Mouse (Mus musculus) liver, postnatal 0 days (tissue): Measurements from ENCODE around the gene Lonp1. TPM values are rescaled to one million over a fixed set of nuclear protein-coding genes. Genes with fewer than 3 reads are reported as not detected.

Experiments
- ATAC-seq: fragments of 200-750 bp; cut with Nextera tagmentation; 2 replicates; pipeline ENCODE4 v1.8.0; 2017; ENCODE audit warnings: mild to moderate bottlenecking, moderate library complexity
- DNase-seq: peaks from one replicate; pipeline ENCODE4 v3.0.0-alpha.2; 2016
- H3K27ac ChIP-seq: fragments of 300-500 bp; sonication (generic); 2 replicates; pipeline ENCODE4 v1.5.1; 2014; ENCODE audit warnings: antibody characterized with exemption, moderate library complexity, mild to moderate bottlenecking, low read depth
- H3K27me3 ChIP-seq: fragments of 300-500 bp; sonication (generic); 2 replicates; pipeline ENCODE4 v1.6.1; 2014; ENCODE audit warnings: low read length, control low read depth, mixed read lengths; ENCODE audit not compliant: insufficient read depth
- H3K36me3 ChIP-seq: fragments of 300-500 bp; sonication (generic); replicated peaks from 2 replicates; pipeline ENCODE4 v1.6.1; 2014; ENCODE audit warnings: mild to moderate bottlenecking, control low read depth, low read length, moderate library complexity, mixed read lengths; ENCODE audit not compliant: insufficient read depth
- H3K4me1 ChIP-seq: fragments of 300-500 bp; sonication (generic); 2 replicates; pipeline ENCODE4 v1.6.1; 2014; ENCODE audit warnings: antibody characterized with exemption, mild to moderate bottlenecking, control low read depth; ENCODE audit not compliant: insufficient read depth
- H3K4me2 ChIP-seq: fragments of 300-500 bp; sonication (generic); 2 replicates; pipeline ENCODE4 v1.6.1; 2014; ENCODE audit warnings: low read depth, mild to moderate bottlenecking, low read length, moderate library complexity, mixed read lengths
- H3K4me3 ChIP-seq: fragments of 300-500 bp; sonication (generic); 2 replicates; pipeline ENCODE4 v1.5.1; 2014; ENCODE audit warnings: low read depth, low read length
- H3K9ac ChIP-seq: fragments of 300-500 bp; sonication (generic); replicated peaks from 2 replicates; pipeline ENCODE4 v1.6.1; 2014; ENCODE audit warnings: mild to moderate bottlenecking, moderate library complexity
- H3K9me3 ChIP-seq: fragments of 300-500 bp; sonication (generic); 2 replicates; pipeline ENCODE4 v1.6.1; 2016; ENCODE audit warnings: mild to moderate bottlenecking, control low read depth, low read length, mixed read lengths
- CTCF ChIP-seq: sonication (generic); IDR thresholded peaks from 2 replicates; pipeline ENCODE4 v1.5.1; 2016; ENCODE audit warnings: antibody characterized with exemption, low read depth
- EP300 ChIP-seq: IDR thresholded peaks from 2 replicates; pipeline ENCODE4 v1.6.1; 2016; ENCODE audit warnings: antibody characterized with exemption, low read depth, mild to moderate bottlenecking
- WGBS: fragments of 180-500 bp; shearing (Covaris S2); extraction: QIAGEN DNeasy Blood & Tissue Kit; methylation state at CpG from one replicate; pipeline ENCODE4 v1.1.7; 2014; ENCODE audit not compliant: insufficient replicate concordance; 5-methylcytosine and 5-hydroxymethylcytosine counted together
- polyA plus RNA-seq: library from polyadenylated mRNA; unstranded; fragments of >200 nt; fragmentation: Nextera tagmentation; extraction: Ambion mirVana; gene quantifications from 2 replicates; pipeline ENCODE4 v1.2.1, GENCODE M21; 2015

The Lonp1 gene
- 29.8 and 31.9 TPM in 2 replicates for polyA plus RNA-seq

GRCm38 (mm10) chr17:56626754-56627470 lies at the start of gene Lonp1:
Gene Lonp1 (minus strand): TSS chr17:56626887.
- peaks cover 8% of the 10 kb centered on the region for H3K36me3 ChIP-seq
- H3K27ac ChIP-seq: peak within 1 kb of the TSS; percentile 80
- no peaks in the 10 kb centered on the region for H3K9me3 ChIP-seq

DNA sequence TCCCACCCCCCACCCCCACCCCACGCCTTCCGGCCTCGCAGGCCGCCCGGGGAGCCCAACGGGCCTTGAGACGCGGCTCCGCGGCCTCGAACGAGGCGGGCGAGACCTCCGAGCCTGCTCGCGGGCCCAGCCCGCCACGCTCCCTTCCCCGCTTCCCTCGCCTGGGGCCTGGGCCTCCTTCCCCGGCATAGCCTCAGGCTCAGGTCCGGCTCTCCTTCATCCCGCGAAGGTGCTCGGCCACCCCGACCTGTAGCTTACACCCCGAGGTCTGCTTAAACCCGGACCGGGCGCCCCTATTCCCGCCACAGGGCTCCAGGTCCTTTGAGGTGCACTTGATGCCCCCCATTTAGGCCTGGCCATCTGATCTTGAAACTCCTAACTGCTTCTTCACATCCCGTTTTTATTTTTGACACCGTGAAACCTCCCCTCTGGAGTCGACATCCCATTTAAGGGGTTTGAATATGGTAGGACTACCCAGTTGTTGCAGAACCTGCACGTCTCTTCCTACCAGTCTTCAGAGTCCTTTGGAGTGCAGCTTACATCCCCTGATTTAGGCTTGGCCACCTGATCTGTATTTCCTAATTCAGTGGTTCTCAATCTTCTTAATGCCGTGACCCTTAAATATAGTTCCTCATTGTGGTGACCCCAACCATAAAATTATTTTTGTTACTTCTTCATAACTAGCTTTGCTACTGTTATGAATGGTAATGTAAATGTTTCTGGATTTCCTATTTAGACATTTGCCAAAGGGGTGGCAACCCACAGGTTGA lies 47.1 kb upstream of the Lonp1 start:
- ATAC-seq (peak; percentile 26), DNase-seq (no peak)
- Histone ChIP-seq H3K27ac (peak overlapping the region; percentile 87), H3K9ac (peak overlapping the region; percentile 96), H3K27me3 (no peaks in the 10 kb centered on the region), H3K36me3 (peaks cover 7% of the 10 kb centered on the region; the same call in 1 of the 2 replicates), H3K4me1 (peaks cover 19% of the 10 kb centered on the region), H3K4me3 (peak overlapping the region; percentile 88), H3K9me3 (no peaks in the 10 kb centered on the region), H3K4me2 (peak overlapping the region; percentile 90)
- TF ChIP-seq CTCF: no peak
- TF ChIP-seq EP300: no peak
- WGBS: under 1% methylated on average over 35 of the region's 37 CpGs

More at GRCm38 (mm10) chr17:56626754-56627470, at the start of gene Lonp1:
- ATAC-seq (peak; percentile 91), DNase-seq (peak; percentile 98)
- Histone ChIP-seq H3K4me3 (peak within 1 kb of the TSS; percentile 85), H3K9ac (peak within 1 kb of the TSS; percentile 86), H3K27me3 (no peaks in the 10 kb centered on the region), H3K4me1 (peaks cover 23% of the 10 kb centered on the region), H3K4me2 (peak within 1 kb of the TSS; percentile 94)
- TF ChIP-seq EP300 (no peak), CTCF (0 out of 2 replicates have a peak, but pooled peaks have one; percentile 1)
- under 1% methylated on average over 44 of the region's 51 CpGs for WGBS

- H3K9me3 ChIP-seq: no peaks in the 10 kb centered on the region
- H3K36me3 ChIP-seq: peaks cover 7% of the 10 kb centered on the region; the same call in 1 of the 2 replicates
- WGBS: 3% methylated on average over 37 of the region's 66 CpGs
- ATAC-seq: peak; percentile 95
- peak within 1 kb of the TSS; percentile 96 for H3K9ac ChIP-seq
- H3K27ac ChIP-seq: peak within 1 kb of the TSS; percentile 87
- peak within 1 kb of the TSS; percentile 90 for H3K4me2 ChIP-seq
- H3K4me1 ChIP-seq: peaks cover 19% of the 10 kb centered on the region
- no peaks in the 10 kb centered on the region; the same call in 1 of the 2 replicates for H3K27me3 ChIP-seq
- TF ChIP-seq CTCF (no peak), EP300 (no peak)
- DNase-seq: peak; percentile 100
- H3K4me3 ChIP-seq: peak within 1 kb of the TSS; percentile 88
These were observed 46.4 kb upstream of the Lonp1 start, which contains the start of gene Ranbp3 for GRCm38 (mm10) chr17:56672941-56673646. Gene Ranbp3 (plus strand): TSS chr17:56673294.

DNA sequence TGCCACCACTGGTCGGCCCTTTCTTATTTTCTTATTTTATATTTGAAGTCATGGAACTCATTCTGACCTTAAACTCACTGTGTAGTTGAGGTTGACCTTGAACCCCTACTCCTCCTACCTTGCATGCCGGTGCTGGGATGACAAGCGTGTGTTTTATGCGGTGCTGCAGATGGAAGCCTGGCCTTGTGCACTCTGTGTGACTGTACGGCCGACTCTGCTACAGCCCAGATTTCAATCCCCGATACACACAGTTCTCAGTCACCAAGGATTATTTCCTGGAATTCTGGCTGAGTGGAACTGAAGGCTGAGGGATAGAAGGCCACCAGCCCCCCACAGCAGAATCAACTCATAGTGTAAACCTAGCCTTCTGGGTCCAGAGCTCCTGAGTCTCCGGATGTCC lies 43.1 kb upstream of the Lonp1 start:
- WGBS: 87% methylated on average over 8 of the region's 8 CpGs
- TF ChIP-seq EP300: no peak
- TF ChIP-seq CTCF: no peak
- no peak overlapping the region for H3K27ac ChIP-seq
- H3K4me2 ChIP-seq: no peak overlapping the region
- H3K4me1 ChIP-seq: peaks cover 13% of the 10 kb centered on the region
- no peaks in the 10 kb centered on the region; the same call in 1 of the 2 replicates for H3K27me3 ChIP-seq
- H3K4me3 ChIP-seq: no peak overlapping the region
- DNase-seq: no peak
- no peak for ATAC-seq
- H3K9ac ChIP-seq: no peak overlapping the region
- no peaks in the 10 kb centered on the region for H3K9me3 ChIP-seq
- H3K36me3 ChIP-seq: no peaks in the 10 kb centered on the region

GRCm38 (mm10) chr17:56668384-56669144 lies 41.9 kb upstream of the Lonp1 start:
- TF ChIP-seq CTCF (peak; percentile 97), EP300 (no peak)
- Histone ChIP-seq H3K4me2 (peak overlapping the region; percentile 80), H3K4me1 (0 out of 2 replicates have a peak, but pooled peaks cover 5% of the 10 kb centered on the region), H3K27me3 (no peaks in the 10 kb centered on the region; the same call in 1 of the 2 replicates), H3K27ac (no peak overlapping the region), H3K36me3 (no peaks in the 10 kb centered on the region), H3K4me3 (peak overlapping the region; percentile 40), H3K9me3 (no peaks in the 10 kb centered on the region), H3K9ac (no peak overlapping the region; the same call in 1 of the 2 replicates)
- 3% methylated on average over 31 of the region's 31 CpGs for WGBS
- ATAC-seq: no peak
- peak; percentile 90 for DNase-seq
